Mouse (Mus musculus) ES-E14 (cell line): ENCODE data around the gene Herc6. TPM values are rescaled to one million over a fixed set of nuclear protein-coding genes. Genes with fewer than 3 reads are reported as not detected.
"Not testable (repeated sequence)": the region's sequence is repeated elsewhere in the genome, so short reads cannot be mapped to it uniquely, and the experiment has no call there.

ENCODE experiments used
- DNase-seq: peaks from one replicate; pipeline ENCODE4 v3.0.0-alpha.2; 2013; ENCODE audit warnings: low read depth, low spot score
- H3K27ac ChIP-seq: 2 replicates; pipeline ENCODE4 v1.5.1; 2012; ENCODE audit warnings: low read depth, mild to moderate bottlenecking, low read length, moderate library complexity, mixed read lengths; ENCODE audit not compliant: poor library complexity, insufficient read depth, severe bottlenecking
- H3K36me3 ChIP-seq: 2 replicates; pipeline ENCODE4 v1.6.1; 2012; ENCODE audit warnings: mild to moderate bottlenecking, low read length, moderate library complexity, mixed read lengths; ENCODE audit not compliant: control insufficient read depth, poor library complexity, insufficient read depth, severe bottlenecking
- H3K4me1 ChIP-seq, 2 experiments: fragments of 150-350 bp in 1 of 2; sonication (generic) in 1 of 2; 2 replicates each; pipeline ENCODE4 v1.6.1; 2012; ENCODE audit warnings: low read length in 2 of 2, mild to moderate bottlenecking in 1 of 2, mixed read lengths in 1 of 2; ENCODE audit not compliant: control insufficient read depth in 2 of 2, insufficient read depth in 2 of 2, poor library complexity in 1 of 2
- H3K4me3 ChIP-seq, 2 experiments: fragments of 150-350 bp in 1 of 2; sonication (generic) in 1 of 2; 2 replicates each; pipeline ENCODE4 v1.5.1; 2012; ENCODE audit warnings: low read length in 2 of 2, low read depth in 1 of 2, mild to moderate bottlenecking in 1 of 2, mixed read lengths in 1 of 2; ENCODE audit not compliant: insufficient read depth in 1 of 2, poor library complexity in 1 of 2, severe bottlenecking in 1 of 2
- H3K9ac ChIP-seq: 2 replicates; pipeline ENCODE4 v1.6.1; 2012; ENCODE audit warnings: low read depth, mild to moderate bottlenecking, low read length, mixed read lengths; ENCODE audit not compliant: poor library complexity, insufficient read depth, severe bottlenecking
- H3K9me3 ChIP-seq: fragments of 150-350 bp; sonication (generic); 2 replicates; pipeline ENCODE4 v1.6.1; 2012; ENCODE audit warnings: low read depth, mild to moderate bottlenecking, low read length; ENCODE audit not compliant: control insufficient read depth, insufficient read depth
- CHD2 ChIP-seq: IDR thresholded peaks from 2 replicates; pipeline ENCODE4 v1.6.1; 2014; ENCODE audit warnings: mild to moderate bottlenecking, low read depth, low read length, inconsistent platforms
- HCFC1 ChIP-seq: IDR thresholded peaks from 2 replicates; pipeline ENCODE4 v1.6.1; 2012; ENCODE audit warnings: low read length, inconsistent platforms, borderline replicate concordance; ENCODE audit not compliant: insufficient read depth
- MAFK ChIP-seq: IDR thresholded peaks from 2 replicates; pipeline ENCODE4 v1.6.1; 2014; ENCODE audit warnings: mild to moderate bottlenecking, low read depth, low read length, inconsistent platforms; ENCODE audit not compliant: insufficient read depth
- ZC3H11A ChIP-seq: IDR thresholded peaks from 2 replicates; pipeline ENCODE4 v1.6.1; 2012; ENCODE audit warnings: low read depth, mild to moderate bottlenecking, inconsistent platforms, low read length, borderline replicate concordance
- ZNF384 ChIP-seq: IDR thresholded peaks from 2 replicates; pipeline ENCODE4 v1.6.1; 2012; ENCODE audit warnings: low read depth, low read length, inconsistent platforms
- in situ Hi-C, 2 experiments: fragments of 600-800 bp; cut with MboI; formaldehyde crosslinking; loops; one replicate each; pipeline ENCODE4 v1.15.1; 2025; ENCODE audit warnings: low sequenced_read_pairs in 2 of 2, inconsistent platforms in 1 of 2; ENCODE audit not compliant: unreplicated experiment in 2 of 2
- total RNA-seq: library from RNA; depleted of rRNA; stranded (reverse); fragments of 300-350 nt; gene quantifications from 2 replicates; pipeline ENCODE4 v1.2.3, GENCODE M21; 2012

Gene Herc6
- total RNA-seq, 1 experiment: 0.36 TPM

DNA sequence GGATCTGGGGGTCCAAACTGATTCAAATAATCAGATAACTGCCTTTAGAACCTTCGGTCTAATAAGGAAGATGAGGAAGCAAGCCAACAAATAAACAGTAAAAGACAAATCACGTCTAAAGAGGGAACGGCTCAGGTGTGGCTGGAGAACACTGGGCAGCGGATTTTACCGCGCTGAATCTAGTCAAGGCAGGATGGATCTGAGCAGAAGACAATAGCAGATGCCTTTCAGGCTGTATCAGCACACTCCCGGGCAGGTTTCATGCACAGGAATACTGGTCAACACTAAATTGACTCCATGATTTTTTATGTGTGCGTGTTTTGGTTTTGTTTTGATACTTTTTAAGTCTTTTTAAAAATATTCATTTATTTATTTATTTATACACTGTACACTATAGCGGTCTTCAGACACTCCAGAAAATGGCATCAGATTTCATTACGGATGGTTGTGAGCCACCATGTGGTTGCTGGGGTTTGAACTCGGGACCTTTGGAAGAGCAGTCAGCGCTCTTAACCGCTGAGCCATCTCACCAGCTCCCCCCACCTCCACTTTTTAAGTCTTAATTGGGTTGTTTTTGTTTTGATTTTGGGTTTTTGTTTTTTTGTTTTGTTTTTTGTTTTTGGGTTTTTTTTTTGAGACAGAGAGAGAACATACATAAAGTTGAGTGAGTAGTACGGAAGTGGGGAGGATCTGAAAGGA, 44.7 kb upstream of the Herc6 start:
- Histone ChIP-seq H3K4me1 (0 out of 4 replicates have a peak, but pooled peaks cover 0 to 2% of the 10 kb centered on the region in 2 experiments), H3K36me3 (no peaks in the 10 kb centered on the region), H3K4me3 (peak overlapping the region; percentile 43 to 86), H3K9ac (no peak overlapping the region), H3K9me3 (no peaks in the 10 kb centered on the region), H3K27ac (no peak overlapping the region)
- TF ChIP-seq ZNF384 (no peak), ZC3H11A (no peak), HCFC1 (no peak), MAFK (no peak), CHD2 (no peak)
- in situ Hi-C loops: loop anchor here in 1 of 2 experiments (25.0 kb wide), 1 partner anchor 724 kb away; no protein-coding TSS in a partner anchor
- no peak for DNase-seq

DNA sequence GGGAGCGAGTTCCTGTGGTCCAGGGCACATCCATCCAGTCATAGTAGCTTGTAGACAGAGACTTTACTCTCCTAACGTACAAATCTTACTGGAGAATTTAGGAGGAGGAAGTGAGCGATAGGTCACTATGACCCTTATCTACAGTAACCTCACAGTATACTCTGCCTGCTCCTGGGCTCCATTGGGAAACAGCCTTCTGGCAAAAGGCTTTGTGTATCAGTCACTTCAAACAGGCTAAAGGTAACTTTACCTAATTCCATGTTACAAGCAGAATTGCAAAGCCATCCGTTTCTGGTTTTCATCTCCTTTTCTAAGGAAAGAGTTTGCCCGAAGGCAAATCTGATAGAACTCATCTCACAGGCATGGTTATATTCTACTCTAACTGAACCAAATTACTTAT, 42.9 kb upstream of the Herc6 start:
- Histone ChIP-seq H3K4me3 (no peak overlapping the region), H3K27ac (no peak overlapping the region), H3K9ac (no peak overlapping the region), H3K36me3 (no peaks in the 10 kb centered on the region), H3K9me3 (no peaks in the 10 kb centered on the region), H3K4me1 (0 out of 4 replicates have a peak, but pooled peaks cover 0 to 2% of the 10 kb centered on the region in 2 experiments)
- in situ Hi-C loops: loop anchor here in 1 of 2 experiments (25.0 kb wide), 1 partner anchor 726 kb away; no protein-coding TSS in a partner anchor
- no peak for DNase-seq
- TF ChIP-seq ZC3H11A (no peak), HCFC1 (no peak), MAFK (no peak), CHD2 (no peak), ZNF384 (no peak)

DNA sequence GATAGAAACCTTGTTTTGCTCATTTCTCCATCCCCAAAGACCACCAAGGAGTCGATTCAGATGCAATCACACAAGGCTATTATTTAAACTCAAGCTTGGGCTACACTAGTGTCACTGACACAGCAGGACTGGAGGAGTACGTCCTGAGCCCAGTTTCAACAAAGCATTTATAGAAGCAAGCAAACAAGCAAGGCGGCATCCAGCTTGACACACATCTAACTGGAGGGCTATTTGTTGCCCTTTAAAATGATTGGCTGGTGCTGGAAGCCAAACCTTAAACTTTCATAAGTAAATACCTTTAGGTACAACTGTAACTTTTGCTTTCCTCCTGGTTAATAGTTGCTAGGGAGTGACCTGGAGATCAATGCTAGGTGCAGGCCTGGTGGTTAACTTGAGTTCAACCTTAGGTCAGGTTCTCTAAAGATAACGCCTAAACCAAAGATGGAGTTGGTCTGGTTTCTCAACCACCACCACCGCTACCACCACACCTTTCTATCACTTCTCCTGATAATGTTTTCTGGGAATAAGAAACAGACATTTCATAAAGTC, 39.8 kb upstream of the Herc6 start:
- H3K36me3 ChIP-seq: no peaks in the 10 kb centered on the region
- no peak overlapping the region for H3K27ac ChIP-seq
- in situ Hi-C loops: loop anchor here in 1 of 2 experiments (25.0 kb wide), 1 partner anchor 729 kb away; no protein-coding TSS in a partner anchor
- no peak for DNase-seq
- no peak overlapping the region for H3K4me3 ChIP-seq
- no peaks in the 10 kb centered on the region for H3K4me1 ChIP-seq
- no peak overlapping the region for H3K9ac ChIP-seq
- TF ChIP-seq ZC3H11A (no peak), MAFK (no peak)
- H3K9me3 ChIP-seq: no peaks in the 10 kb centered on the region

DNA sequence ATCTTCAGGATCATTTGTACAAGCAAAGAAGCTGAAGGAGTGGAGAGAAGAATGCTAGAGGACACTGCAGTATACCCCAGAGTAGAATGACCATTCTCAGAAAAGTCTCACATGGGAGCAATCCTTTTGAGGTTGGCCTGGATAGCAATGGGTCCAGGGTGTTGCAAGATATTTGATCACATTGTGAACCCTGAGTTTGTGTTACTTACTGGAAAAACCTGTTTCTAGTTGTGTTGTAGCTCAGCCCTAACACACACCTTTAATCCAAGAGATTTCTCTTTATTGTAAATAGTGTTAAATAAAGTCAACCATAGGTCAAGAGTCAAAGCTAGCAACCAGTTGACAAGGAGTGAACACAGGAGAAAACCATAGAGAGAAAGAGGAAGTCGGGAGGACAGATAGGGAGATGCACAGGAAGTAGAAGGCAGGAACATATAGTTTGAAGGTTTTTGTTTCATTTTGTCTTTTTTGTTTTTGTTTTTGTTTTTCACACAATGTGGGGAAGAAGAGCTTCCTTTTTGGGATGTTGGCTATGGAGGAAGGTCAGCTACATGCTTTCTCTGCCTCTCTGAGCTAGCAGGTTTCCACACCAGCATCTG, 39.0 kb upstream of the Herc6 start:
- no peak for TF ChIP-seq MAFK
- no peak for TF ChIP-seq HCFC1
- no peak for TF ChIP-seq CHD2
- TF ChIP-seq ZC3H11A: no peak
- no peaks in the 10 kb centered on the region for H3K4me1 ChIP-seq
- in situ Hi-C loops: loop anchor here in 1 of 2 experiments (25.0 kb wide), 1 partner anchor 730 kb away; no protein-coding TSS in a partner anchor

DNA sequence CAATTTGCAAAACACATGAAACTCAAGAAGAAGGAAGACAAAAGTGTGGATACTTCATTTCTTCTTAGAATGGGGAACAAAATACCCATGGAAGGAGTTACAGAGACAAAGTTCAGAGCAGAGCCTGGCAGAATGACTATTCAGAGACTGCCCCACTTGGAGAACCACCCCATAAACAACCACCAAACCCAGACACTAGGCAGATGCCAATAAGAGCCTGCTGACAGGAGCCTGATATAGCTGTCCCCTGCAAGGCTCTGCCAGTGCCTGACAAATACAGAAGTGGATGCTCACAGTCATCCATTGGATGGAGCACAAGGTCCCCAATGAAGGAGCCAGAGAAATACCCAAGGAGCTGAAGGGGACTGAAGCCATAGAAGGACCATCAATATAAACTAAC, 37.2 kb upstream of the Herc6 start:
- H3K27ac ChIP-seq, H3K9ac ChIP-seq, H3K36me3 ChIP-seq, DNase-seq, H3K9me3 ChIP-seq, H3K4me1 ChIP-seq, H3K4me3 ChIP-seq: not testable (repeated sequence)
- in situ Hi-C loops: loop anchor here in 1 of 2 experiments (25.0 kb wide), 1 partner anchor 731 kb away; no protein-coding TSS in a partner anchor

More for the DNA sequence above, 39.0 kb upstream of the Herc6 start:
- no peak for DNase-seq
- H3K4me3 ChIP-seq: no peak overlapping the region
- no peak overlapping the region for H3K9ac ChIP-seq
- H3K9me3 ChIP-seq: no peaks in the 10 kb centered on the region
- H3K36me3 ChIP-seq: no peaks in the 10 kb centered on the region
- H3K27ac ChIP-seq: no peak overlapping the region
